Mouse (Mus musculus): ENCODE measurements at regions not wholly inside any gene's neighbourhood (a gene's known extent, or its start where the extent isn't known, plus 50 kb on each side); places are given as distances from the start of the nearest gene placed in this dataset.
A peak's percentile ranks its signal among the peaks of the same experiment; 100 is the strongest.

- H3K27me3 ChIP-seq (replicated peaks): no peaks in the 10 kb centered on the region
- no peak overlapping the region for H3K27ac ChIP-seq
- H3K36me3 ChIP-seq: no peaks in the 10 kb centered on the region
- no peak overlapping the region for H3K4me3 ChIP-seq
- 74% methylated on average over 3 of the region's 3 CpGs for WGBS (ENCODE audit: insufficient replicate concordance)
- ATAC-seq: no peak
- H3K4me1 ChIP-seq: no peaks in the 10 kb centered on the region
- no peaks in the 10 kb centered on the region for H3K9me3 ChIP-seq (replicated peaks)
- H3K9ac ChIP-seq: no peak overlapping the region
- no peak overlapping the region for H3K4me2 ChIP-seq
Measured at GRCm38 (mm10) chr5:43074536-43074935, 158.4 kb upstream of the Cpeb2 start.

- ATAC-seq: no peak
- no peaks in the 10 kb centered on the region for H3K4me1 ChIP-seq
- no peak overlapping the region for H3K9ac ChIP-seq
- 84% methylated on average over 1 of the region's 1 CpGs for WGBS (ENCODE audit: insufficient replicate concordance)
- no peaks in the 10 kb centered on the region for H3K27me3 ChIP-seq (replicated peaks)
- no peak overlapping the region for H3K4me3 ChIP-seq
- H3K27ac ChIP-seq: no peak overlapping the region
- H3K4me2 ChIP-seq: no peak overlapping the region
- H3K36me3 ChIP-seq: no peaks in the 10 kb centered on the region
- no peaks in the 10 kb centered on the region for H3K9me3 ChIP-seq (replicated peaks)
Measured at GRCm38 (mm10) chr5:43080252-43080651, 152.7 kb upstream of the Cpeb2 start.

GRCm38 (mm10) chr5:43081561-43082534 lies 151.1 kb upstream of the Cpeb2 start:
- Histone ChIP-seq H3K4me3 (no peak overlapping the region), H3K4me1 (no peaks in the 10 kb centered on the region), H3K27me3 (replicated peaks) (no peaks in the 10 kb centered on the region), H3K36me3 (no peaks in the 10 kb centered on the region), H3K9me3 (replicated peaks) (no peaks in the 10 kb centered on the region), H3K27ac (no peak overlapping the region), H3K9ac (no peak overlapping the region), H3K4me2 (no peak overlapping the region)
- no peak for ATAC-seq
- WGBS (ENCODE audit: insufficient replicate concordance): 17% methylated on average over 11 of the region's 11 CpGs

- no peak for ATAC-seq
- Histone ChIP-seq H3K36me3 (no peaks in the 10 kb centered on the region), H3K9me3 (replicated peaks) (no peaks in the 10 kb centered on the region), H3K27me3 (replicated peaks) (no peaks in the 10 kb centered on the region), H3K4me3 (no peak overlapping the region), H3K27ac (no peak overlapping the region), H3K9ac (no peak overlapping the region), H3K4me1 (0 out of 2 replicates have a peak, but pooled peaks cover 6% of the 10 kb centered on the region), H3K4me2 (no peak overlapping the region)
- WGBS (ENCODE audit: insufficient replicate concordance): 65% methylated on average over 2 of the region's 2 CpGs
Measured at GRCm38 (mm10) chr5:43087077-43087476, 145.9 kb upstream of the Cpeb2 start.

GRCm38 (mm10) chr5:43087907-43088387 lies 145.0 kb upstream of the Cpeb2 start:
- Histone ChIP-seq H3K4me3 (no peak overlapping the region), H3K27ac (no peak overlapping the region), H3K4me1 (0 out of 2 replicates have a peak, but pooled peaks cover 6% of the 10 kb centered on the region), H3K36me3 (no peaks in the 10 kb centered on the region), H3K27me3 (replicated peaks) (no peaks in the 10 kb centered on the region), H3K9me3 (replicated peaks) (no peaks in the 10 kb centered on the region), H3K4me2 (no peak overlapping the region), H3K9ac (no peak overlapping the region)
- WGBS (ENCODE audit: insufficient replicate concordance): 32% methylated on average over 8 of the region's 8 CpGs
- 0 out of 2 replicates have a peak, but pooled peaks have one; percentile 42 for ATAC-seq

GRCm38 (mm10) chr5:43088650-43089397 lies 144.1 kb upstream of the Cpeb2 start:
- Histone ChIP-seq H3K9me3 (replicated peaks) (no peaks in the 10 kb centered on the region), H3K27me3 (replicated peaks) (no peaks in the 10 kb centered on the region), H3K4me2 (no peak overlapping the region), H3K9ac (no peak overlapping the region), H3K4me1 (0 out of 2 replicates have a peak, but pooled peaks cover 6% of the 10 kb centered on the region), H3K4me3 (no peak overlapping the region), H3K27ac (no peak overlapping the region), H3K36me3 (no peaks in the 10 kb centered on the region)
- no peak for ATAC-seq
- WGBS (ENCODE audit: insufficient replicate concordance): 75% methylated on average over 12 of the region's 12 CpGs

- Histone ChIP-seq H3K36me3 (no peaks in the 10 kb centered on the region), H3K27ac (no peak overlapping the region), H3K4me3 (no peak overlapping the region), H3K9me3 (replicated peaks) (no peaks in the 10 kb centered on the region), H3K27me3 (replicated peaks) (no peaks in the 10 kb centered on the region), H3K4me2 (no peak overlapping the region), H3K9ac (no peak overlapping the region), H3K4me1 (peaks cover 11% of the 10 kb centered on the region; the same call in 1 of the 2 replicates)
- WGBS (ENCODE audit: insufficient replicate concordance): 53% methylated on average over 2 of the region's 2 CpGs
- no peak for ATAC-seq
Measured at GRCm38 (mm10) chr5:43089475-43089874, 143.5 kb upstream of the Cpeb2 start.

- H3K4me3 ChIP-seq: no peak overlapping the region
- no peak overlapping the region for H3K9ac ChIP-seq
- H3K9me3 ChIP-seq (replicated peaks): no peaks in the 10 kb centered on the region
- peaks cover 15% of the 10 kb centered on the region; the same call in 1 of the 2 replicates for H3K4me1 ChIP-seq
- ATAC-seq: no peak
- no peak overlapping the region for H3K27ac ChIP-seq
- no peaks in the 10 kb centered on the region for H3K36me3 ChIP-seq
- 74% methylated on average over 1 of the region's 1 CpGs for WGBS (ENCODE audit: insufficient replicate concordance)
- H3K27me3 ChIP-seq (replicated peaks): no peaks in the 10 kb centered on the region
- H3K4me2 ChIP-seq: no peak overlapping the region
Measured at GRCm38 (mm10) chr5:43089941-43090340, 143.0 kb upstream of the Cpeb2 start.

GRCm38 (mm10) chr5:43093647-43094326 lies 139.2 kb upstream of the Cpeb2 start:
- Histone ChIP-seq H3K4me2 (no peak overlapping the region), H3K27me3 (replicated peaks) (no peaks in the 10 kb centered on the region), H3K4me1 (peaks cover 9% of the 10 kb centered on the region; the same call in 1 of the 2 replicates), H3K36me3 (no peaks in the 10 kb centered on the region), H3K27ac (no peak overlapping the region; the same call in 1 of the 2 replicates), H3K4me3 (no peak overlapping the region), H3K9ac (no peak overlapping the region), H3K9me3 (replicated peaks) (no peaks in the 10 kb centered on the region)
- no peak for ATAC-seq
- WGBS (ENCODE audit: insufficient replicate concordance): 59% methylated on average over 5 of the region's 5 CpGs

GRCm38 (mm10) chr5:43094329-43094898 lies 138.6 kb upstream of the Cpeb2 start:
- Histone ChIP-seq H3K27me3 (replicated peaks) (no peaks in the 10 kb centered on the region), H3K27ac (no peak overlapping the region), H3K4me2 (no peak overlapping the region), H3K4me1 (peaks cover 9% of the 10 kb centered on the region; the same call in 1 of the 2 replicates), H3K9me3 (replicated peaks) (no peaks in the 10 kb centered on the region), H3K36me3 (no peaks in the 10 kb centered on the region), H3K9ac (no peak overlapping the region), H3K4me3 (no peak overlapping the region)
- peak; percentile 40; the same call in 1 of the 2 replicates for ATAC-seq
- 27% methylated on average over 7 of the region's 7 CpGs for WGBS (ENCODE audit: insufficient replicate concordance)

GRCm38 (mm10) chr5:43102000-43102459 lies 130.9 kb upstream of the Cpeb2 start:
- 52% methylated on average over 4 of the region's 4 CpGs for WGBS (ENCODE audit: insufficient replicate concordance)
- H3K4me1 ChIP-seq: no peaks in the 10 kb centered on the region
- H3K4me2 ChIP-seq: no peak overlapping the region
- H3K36me3 ChIP-seq: no peaks in the 10 kb centered on the region
- H3K27ac ChIP-seq: no peak overlapping the region
- H3K27me3 ChIP-seq (replicated peaks): no peaks in the 10 kb centered on the region
- ATAC-seq: no peak
- H3K9me3 ChIP-seq (replicated peaks): no peaks in the 10 kb centered on the region
- no peak overlapping the region for H3K4me3 ChIP-seq
- H3K9ac ChIP-seq: no peak overlapping the region

Data from liver, embryonic 12.5 days (tissue).